Mouse (Mus musculus) heart, adult 8-10 months (tissue): ENCODE measurements around the gene Acsm3. TPM values are rescaled to one million over a fixed set of nuclear protein-coding genes. Genes with fewer than 3 reads are reported as not detected.
"Not testable (repeated sequence)": the region's sequence is repeated elsewhere in the genome, so short reads cannot be mapped to it uniquely, and the experiment has no call there.

Experiments used
- DNase-seq: peaks from one replicate; pipeline ENCODE4 v3.0.0; 2022; ENCODE audit warnings: low spot score
- total RNA-seq, 4 experiments: library from RNA; stranded (reverse); gene quantifications; 2 replicates each; pipeline ENCODE4 v1.2.4; 2022

The Acsm3 gene
- total RNA-seq, result under 1 TPM; 0.20 to 0.47 (median 0.32) TPM

DNA sequence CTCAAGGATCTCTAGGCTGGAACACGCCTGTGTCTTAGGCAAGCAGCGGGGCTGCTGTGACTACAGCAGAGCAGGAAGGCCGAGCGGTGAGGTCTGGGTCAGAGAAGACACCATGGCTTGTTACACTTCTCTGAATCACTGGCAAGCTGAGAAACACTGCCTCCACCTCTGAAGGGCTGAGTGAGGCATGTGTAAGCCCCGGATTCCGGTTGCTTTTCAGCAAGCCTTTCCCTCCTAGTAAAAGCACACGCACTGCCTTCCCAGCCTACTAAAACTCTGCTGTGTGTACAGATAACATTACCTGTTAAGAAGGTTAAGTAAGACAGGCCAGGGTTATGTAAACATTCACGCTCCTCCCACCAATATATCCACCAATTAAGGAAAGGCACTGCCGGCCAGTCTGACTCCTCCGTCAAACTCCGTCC, at the start of gene Acsm3:
Acsm3 (plus strand) TSS at position 397 of the 425 bp plus-strand sequence.
- DNase-seq, result no peak

DNA sequence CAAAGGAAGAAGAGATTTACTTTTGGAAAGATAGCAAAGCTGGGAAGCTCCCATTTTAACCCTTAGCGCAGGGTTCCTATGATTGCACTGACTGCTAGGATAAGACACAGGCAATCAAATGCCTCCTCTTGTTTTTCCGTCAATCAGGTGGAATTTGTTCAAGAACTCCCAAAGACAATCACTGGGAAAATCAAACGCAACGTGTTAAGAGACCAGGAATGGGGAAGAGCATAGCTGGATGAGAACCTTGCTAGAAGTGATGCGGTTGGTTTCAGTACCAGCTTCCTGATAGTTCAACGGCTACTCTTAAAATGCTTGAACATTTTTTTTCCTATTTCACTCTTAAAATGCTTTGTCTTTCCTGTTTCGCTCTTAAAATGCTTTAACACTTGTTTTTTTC, 46.6 kb upstream of the Acsm3 start:
- no peak for DNase-seq

DNA sequence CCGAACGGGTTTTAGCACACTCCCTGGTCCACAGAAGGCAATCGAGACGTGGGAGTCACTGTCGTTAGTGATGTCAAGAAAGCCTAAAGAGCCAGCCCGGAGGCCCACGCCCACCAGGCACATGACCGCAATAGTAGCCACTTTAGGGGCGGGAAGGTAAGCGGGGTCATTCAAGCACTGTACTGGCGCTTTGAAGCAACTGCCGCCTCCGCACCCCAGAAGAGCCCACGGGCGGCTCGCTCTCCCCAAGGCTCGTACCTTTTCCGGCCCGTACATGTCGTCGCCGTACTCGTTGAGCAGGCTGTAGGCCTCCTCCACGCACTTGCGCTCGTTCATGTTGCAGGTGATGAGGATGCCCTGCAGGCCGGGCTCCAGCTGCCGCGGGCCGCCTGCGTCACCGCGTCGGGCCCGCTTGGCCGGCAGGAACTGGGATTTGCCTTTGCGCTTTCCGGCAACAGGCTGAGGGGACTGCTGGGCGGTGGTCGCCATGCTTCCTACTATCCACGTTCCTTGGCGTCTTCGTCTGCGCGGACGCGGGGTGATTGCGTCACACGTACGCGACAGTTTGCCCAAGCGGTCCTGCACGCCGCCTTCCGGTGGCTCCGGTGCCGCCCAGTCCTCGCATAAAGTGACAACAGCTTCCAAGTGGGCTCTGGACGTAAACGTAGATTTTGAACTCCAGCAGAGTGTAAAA, 40.3 kb upstream of the Acsm3 start, which contains the start of gene Thumpd1:
Thumpd1 (minus strand) TSS at position 546 of the 694 bp plus-strand sequence.
- peak; percentile 90 for DNase-seq

DNA sequence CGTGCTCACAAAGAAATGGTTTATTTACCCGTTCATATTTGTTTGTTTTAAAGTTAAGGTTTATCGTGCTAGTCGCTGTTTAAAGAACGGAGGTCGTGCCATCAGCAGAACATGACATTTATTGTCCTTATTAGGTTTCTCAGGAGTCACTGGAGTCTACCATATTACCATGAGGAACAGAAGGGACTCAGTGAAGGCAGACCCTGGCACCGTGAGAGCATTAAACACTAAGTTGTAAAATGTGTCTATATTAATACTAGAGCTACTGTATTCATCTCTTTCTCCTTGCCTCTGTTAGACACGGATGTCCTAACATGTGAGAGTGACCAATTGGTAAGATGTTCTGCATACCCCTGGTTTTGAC, 39.8 kb upstream of the Acsm3 start:
- DNase-seq, result no peak

DNA sequence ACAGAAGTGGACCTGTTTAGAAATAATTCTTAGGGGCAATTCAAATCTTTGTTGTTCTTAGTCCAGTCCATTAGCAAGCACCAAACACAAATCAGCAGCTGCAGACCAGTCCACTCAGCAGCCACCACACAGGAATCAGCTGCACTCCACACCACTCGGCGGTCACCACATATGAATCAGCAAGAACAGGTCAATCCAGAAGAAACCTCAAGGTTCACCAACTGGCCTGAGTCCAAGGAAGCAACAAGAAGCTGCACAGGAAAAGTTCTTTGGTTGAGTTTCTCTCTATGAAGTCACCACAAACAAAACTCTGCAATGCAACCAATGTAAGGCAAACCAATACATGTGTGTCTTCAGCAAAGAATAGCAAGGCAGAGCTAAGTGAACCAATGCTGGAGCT, 33.1 kb upstream of the Acsm3 start:
- no peak for DNase-seq

DNA sequence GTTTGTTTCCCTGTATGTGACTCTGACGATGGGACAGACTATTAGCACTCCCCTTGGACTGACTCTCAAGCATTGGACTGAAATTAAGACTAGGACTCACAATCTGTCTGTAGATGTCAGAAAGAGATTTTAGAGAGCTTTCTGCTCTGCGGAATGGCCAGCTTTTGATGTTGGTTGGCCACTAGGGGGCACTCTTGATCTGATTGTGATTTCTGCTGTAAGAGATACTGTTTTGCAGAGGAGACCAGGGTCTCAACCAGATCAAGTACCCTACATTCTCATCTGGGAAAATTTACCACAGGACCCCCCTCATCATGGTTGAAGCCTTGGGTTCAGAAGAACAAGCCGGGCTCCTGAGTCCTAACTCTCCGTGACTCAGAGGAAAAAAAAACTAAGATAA, 29.5 kb upstream of the Acsm3 start:
- DNase-seq, result not testable (repeated sequence)

DNA sequence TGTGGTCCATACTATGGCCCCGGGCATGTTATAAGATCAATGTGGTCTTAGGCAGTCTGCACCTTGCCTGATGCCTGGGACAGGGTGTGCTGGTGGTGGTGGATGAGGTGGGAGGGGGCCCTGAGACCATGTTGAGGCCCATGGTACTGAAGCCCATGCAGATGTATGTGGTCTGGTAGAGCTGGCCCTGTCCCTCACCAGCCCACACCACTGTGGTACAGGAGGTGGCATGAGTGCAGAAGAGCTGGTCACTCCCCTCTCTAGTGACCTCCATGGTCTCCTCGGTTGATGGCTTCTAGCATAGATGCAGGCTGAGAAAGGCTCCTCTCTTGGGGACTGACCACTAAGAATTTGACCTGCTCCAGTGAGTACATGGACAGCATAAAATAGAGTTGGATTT, 21.8 kb upstream of the Acsm3 start:
- no peak for DNase-seq

DNA sequence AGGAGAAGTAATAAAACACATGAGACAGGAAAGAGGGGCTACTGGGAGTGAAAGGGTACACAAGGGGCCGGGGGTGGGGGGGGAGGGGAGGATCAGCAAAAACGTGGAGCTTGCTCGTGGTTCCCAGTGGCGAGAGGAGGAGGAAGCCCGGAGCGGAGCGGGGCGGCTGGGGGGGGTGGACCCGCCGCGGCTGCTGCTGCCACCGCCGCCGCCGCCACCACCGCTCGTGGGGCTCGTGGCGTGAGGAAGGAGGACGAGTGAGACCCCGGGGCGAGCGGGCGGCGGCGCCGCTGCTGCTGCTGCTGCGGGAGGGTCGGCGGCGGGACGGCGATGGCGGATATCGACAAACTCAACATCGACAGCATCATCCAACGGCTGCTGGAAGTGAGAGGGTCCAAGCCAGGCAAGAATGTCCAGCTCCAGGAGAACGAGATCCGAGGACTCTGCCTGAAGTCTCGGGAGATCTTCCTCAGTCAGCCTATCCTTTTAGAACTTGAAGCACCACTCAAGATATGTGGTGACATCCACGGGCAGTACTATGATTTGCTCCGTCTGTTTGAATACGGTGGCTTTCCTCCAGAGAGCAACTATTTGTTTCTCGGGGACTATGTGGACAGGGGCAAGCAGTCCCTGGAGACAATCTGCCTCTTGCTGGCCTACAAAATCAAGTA, 20.8 kb upstream of the Acsm3 start:
- DNase-seq, result not testable (repeated sequence)

DNA sequence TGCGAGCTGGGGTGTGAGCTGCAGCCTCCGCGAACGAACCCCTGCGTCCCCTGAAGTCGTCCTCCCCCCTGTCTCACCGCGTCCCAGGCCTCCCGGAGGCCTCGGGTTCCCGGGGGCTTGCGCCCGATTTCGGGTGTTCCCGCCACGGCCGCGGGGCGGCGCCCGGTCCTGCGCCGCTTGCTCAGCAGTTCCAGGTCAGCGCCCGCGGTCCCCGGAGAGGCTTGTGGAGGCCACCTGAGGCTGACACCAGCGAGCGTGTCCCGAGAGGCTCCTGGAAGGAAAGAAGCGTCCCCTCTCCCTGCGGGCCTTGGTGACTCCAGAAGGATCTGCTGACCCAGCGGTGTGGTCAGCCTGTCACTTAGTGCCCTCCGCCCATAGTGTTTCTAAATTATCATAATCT, 16.4 kb upstream of the Acsm3 start:
- no peak for DNase-seq

DNA sequence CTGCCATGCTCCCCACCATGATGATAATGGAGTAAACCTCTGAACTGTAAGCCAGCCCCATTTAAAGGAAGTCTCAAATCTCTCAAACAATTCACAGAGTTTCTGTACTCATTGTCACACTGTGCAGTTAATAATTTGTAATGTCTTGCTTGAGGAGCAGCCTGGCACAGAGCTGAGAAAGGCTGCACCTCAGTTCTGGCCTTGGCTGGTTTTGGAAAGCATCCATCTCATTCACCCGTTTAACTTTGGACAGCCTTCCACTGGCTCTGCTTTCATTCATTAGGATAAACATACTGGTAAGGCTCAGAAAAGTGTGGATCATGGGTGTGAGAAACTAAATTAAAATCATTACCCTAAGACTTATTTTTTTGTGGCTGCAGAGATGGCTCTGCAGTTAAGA, 14.9 kb upstream of the Acsm3 start:
- no peak for DNase-seq

DNA sequence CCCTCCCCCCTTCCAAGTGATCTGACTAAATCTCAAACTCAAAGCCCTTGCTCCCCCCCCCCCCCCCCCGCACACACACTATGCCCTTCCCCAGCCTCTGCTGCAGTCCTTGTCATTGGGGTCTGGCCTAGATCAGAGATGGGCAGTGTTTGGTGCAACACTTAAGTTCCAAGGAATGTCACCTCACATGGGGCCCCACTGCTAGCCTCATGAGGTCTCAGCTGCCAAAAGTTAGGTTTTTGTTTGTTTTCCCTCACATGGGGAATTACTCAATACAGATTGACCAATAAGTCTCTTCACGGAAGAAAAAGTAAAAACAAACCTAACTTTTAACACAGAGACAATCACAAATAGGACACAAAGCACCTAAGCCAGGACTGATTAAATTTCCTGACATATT, 12.0 kb upstream of the Acsm3 start:
- no peak for DNase-seq

DNA sequence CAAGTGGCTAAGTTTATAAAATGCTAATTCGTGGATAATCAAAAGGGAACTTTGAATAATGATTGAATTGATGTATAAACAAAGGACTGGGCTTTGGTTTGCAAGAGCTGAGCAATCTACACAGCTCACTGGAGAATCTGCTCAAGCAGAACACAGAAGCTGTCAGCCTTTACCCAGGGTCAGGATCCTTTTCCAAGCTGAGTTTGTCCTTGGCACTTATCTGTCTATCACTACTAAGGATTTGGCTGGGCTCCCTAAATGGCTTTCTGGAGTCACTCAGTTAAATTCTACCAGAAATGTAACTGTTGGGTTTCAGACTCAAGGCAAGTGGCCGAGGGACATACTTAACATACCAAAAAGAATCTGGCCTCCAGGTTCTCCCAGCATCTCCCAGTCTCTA, 10.8 kb upstream of the Acsm3 start:
- no peak for DNase-seq

DNA sequence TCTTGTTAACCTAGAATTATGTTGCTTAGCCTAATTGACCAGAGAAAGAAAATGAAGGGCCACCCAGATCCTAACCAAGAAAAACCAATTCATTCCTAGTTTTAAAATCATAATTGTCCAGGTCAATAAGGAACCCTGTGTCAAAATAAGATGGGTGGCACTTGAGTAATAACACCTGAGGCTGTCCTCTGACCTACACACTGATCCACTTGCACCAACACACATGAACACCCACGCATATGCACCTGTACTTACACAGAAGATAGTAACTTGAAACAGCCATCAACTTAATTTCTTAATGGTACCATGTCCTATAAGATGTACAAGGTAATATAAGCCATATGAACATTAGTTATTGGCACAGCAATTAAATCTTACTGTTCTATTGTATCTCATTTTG, 7.0 kb upstream of the Acsm3 start:
- no peak for DNase-seq

DNA sequence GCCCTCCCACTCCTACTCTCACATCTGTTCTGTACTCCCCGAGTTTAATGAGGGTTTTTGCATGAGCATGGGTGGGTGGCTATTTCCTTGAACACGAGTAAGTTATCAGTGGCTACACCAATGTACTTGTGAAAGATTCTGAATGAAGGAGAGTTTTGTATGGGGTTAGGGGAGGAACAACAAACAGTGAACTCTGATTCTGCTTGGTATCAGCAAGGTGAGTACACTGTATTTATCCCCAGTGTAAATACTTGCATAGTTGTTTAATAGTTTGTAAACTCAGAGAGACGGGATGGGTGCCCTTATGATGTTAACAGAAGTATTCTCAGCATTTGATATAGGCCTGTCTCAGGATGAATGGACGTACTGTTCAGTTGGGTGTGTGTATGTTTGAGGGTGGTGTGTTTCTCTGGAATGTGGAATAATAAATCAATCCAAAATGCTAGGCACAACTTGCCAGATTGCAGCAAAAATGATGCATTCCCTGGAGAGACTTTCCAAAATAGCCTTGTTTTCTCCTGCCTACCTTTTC, 1.5 kb downstream of the Acsm3 start:
- DNase-seq, result no peak

DNA sequence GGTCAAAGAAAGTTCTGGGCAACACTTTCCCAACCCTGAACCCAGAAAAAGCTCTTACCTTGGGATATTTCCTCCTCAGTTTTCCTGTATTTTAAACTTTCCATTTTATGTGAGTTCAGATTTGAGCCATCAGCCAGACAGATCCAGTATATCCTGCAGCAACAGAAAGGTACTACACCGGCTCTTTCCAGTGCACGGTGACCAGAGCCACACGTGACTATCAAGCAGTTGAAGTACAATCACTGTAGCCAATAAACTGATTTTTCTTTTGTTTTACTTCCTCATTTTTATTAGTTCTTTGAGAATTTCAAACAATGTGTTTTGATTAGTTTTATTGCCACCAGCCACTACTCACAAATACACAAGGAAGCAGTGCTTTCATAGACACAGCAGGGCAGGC, 3.7 kb downstream of the Acsm3 start:
- no peak for DNase-seq

DNA sequence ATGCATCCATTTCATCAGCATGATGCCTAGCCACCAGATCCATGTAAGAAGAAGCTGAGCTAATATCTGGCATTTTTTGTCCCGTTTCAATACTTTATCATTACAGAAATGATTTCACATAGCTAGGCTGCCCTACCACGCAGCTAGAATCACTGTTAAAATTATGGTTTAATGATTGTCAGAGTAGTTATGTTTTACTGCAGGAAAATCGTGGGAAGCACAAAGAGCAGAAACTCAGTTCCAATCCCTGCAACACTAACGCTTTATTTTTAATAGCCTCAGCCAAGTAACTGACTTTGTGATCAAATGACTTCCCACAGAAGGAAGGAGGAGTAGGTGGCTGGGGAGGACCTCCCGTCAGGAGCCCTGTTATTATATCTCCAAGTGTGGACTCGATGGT, 6.3 kb downstream of the Acsm3 start:
- DNase-seq, result no peak

DNA sequence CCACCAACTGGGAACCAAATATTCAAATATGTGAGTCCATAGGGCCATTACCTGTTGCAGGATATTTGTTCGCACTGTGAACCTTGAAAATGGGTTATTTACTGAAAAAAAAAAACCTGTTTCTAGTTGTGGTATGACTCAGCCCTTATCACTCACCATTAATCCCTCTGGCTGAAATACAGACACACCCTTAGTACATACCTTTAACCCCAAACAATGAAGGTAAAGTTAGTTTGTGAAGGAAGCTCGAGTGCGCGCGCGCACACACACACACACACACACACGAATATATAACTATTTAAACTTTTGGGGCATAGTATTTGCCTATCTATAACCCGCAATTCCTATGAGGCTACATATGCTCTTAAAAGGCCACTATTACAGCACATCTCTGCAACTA, 9.2 kb downstream of the Acsm3 start:
- no peak for DNase-seq

DNA sequence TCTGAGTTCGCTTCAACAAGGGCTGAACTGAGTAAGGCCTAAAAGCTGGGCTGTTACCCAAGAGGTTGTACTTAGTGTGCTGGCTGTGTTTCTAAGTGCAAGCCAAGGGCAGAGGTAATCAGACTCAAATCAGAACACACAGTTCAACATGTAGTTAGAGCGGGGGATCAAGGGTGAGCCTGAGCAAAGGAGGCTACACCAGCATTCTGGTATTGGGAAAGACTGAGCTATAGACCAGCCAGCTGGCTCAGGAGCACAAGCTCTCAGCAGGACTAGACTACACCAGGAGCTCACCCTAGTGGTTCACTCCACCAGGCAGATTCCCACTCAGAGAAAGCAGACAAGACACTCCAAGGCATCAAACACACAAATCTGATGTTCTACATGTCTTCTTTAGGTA, 22.7 kb downstream of the Acsm3 start:
- peak; percentile 17 for DNase-seq

DNA sequence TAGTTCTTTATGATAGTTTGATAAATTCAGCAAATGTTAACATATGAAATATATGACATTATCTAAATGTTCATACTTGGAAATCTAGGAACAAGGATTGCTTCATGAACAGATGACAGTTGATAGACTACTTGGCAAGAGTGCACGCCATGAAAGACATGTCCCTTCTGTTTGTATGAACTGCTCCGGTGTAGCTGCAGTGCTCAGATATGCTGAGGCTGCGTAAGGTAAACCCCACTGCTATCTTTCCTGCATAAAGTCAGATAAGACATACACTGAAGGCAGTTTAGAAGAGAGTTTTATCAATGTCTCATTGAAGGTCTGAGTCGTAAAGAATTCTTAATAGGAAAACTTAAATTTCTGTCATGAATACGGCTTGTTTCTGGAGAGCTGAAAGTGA, 24.2 kb downstream of the Acsm3 start:
- DNase-seq, result no peak

DNA sequence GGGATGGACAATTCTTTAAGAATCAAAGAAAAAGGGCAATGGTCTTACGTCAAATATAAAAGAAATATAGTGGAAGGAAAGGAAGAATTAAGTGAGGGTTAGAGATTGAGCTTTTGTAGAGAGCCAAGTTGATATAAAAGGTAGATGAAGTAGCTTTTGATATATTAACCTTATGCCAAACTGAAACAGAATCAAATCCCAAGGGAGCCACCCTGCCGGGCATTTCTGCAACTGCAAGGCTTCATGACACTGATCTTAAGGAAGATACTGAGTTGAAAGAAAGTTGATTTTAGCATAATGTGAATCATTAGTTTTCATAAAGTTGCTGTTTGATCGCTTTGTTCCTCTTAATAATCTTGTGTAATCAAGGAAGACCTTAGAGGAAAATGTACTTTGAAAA, 28.3 kb downstream of the Acsm3 start:
- no peak for DNase-seq

DNA sequence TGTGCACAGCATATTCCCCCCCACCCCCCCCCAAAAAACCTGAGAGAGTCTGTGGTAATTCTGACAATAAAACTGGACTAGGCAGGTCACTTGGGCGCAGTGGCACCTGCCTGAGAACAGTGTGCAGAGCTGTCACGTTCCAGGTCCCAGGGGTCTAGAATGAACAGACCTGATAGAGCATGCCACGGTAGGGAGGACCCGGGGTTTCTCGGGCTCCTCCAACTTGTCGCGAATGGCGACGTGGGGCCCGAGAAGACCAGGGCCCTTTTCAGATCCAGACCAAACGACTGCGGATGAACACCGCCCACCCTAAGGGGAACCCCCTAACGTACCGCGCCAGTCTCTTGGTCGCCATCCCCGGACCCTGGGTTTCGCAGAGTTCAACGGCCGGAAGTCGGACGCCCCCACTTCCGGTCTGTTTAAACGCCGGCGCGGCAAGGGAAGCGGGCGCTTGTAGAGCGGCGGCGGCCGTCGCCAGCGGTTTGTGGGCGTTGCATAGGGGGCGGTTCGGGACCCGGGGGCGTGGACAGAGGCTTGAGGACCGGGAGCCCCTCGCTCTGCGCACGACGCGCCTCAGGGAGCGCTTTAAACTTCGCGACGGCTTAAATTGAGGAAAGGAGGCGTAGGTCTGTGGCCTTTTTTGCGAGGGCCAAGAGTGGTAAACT, 33.0 kb downstream of the Acsm3 start, which contains the start of the genes Rexo5 and Eri2:
Rexo5 (plus strand) TSS at position 421 of the 665 bp plus-strand sequence.
Eri2 (minus strand) TSS at position 473 of the 665 bp plus-strand sequence.
- DNase-seq, result peak; percentile 75

DNA sequence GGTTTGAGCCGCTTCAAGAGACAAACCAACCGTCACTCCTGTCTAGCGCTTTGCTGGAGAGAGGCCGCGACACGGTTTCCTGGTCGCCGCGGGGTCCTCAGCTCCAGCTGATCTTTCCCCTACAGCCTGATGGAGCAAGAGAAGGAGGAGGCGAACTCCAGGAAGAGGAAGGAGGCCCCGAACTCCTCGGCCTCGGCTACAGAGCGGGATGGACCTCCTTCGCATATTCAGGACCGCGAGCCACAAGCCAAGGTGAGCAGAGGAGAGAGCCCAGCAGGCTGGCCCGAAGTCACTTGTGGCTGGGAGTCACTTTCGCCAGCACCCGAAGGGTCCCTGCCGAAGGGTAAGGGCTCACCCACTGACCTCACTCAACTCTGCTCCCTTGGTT, 33.5 kb downstream of the Acsm3 start:
- DNase-seq, result no peak

DNA sequence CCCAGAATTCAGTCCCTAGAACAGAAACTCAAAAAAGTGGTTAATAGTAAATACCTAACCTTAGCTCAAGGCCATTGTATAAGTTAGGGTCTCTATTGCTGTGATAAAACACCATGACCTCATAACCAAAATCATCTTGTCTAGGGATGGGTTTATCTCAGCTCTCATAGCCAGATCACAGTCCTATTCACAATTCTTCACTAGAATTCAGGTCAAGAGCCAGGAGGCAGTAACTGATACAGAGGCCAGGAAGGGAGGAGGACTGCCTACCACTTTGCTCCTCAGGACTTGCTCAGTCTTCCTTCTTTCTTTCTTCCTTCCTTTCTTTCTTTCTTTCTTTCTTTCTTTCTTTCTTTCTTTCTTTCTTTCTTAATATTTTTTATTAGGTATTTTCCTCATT, 34.6 kb downstream of the Acsm3 start:
- no peak for DNase-seq
